In genomic region chr10:110974463-110974862, GRCm38 (mm10) we compare ENCODE assay signal across 8 mouse cellular contexts. TPM values are rescaled to one million over a fixed set of nuclear protein-coding genes. Genes with fewer than 3 reads are reported as not detected.
DNase-seq lines count a peak whose midpoint lies in the region; ATAC-seq and TF ChIP-seq lines count a peak whose summit lies in the region.

No protein-coding gene starts in this region.

- no peak for TF ChIP-seq POLR2A in brain, embryonic 14.5 days (IDR thresholded peaks at IDR 0.05; ENCODE audit: borderline replicate concordance, extremely low read depth, insufficient read depth, insufficient read length, poor library complexity, severe bottlenecking)

- peak; percentile 40 for DNase-seq in limb, embryonic 11.5 days (ENCODE audit: low spot score)
- no peak for DNase-seq in limb, embryonic 10.5 days (ENCODE audit: low spot score)
- peak; percentile 83 for DNase-seq in brain, embryonic 14.5 days (ENCODE audit: low read depth)
- DNase-seq in forebrain, embryonic 14.5 days (ENCODE audit: low spot score): peak; percentile 74
- peak; percentile 74 for DNase-seq in kidney, postnatal 0 days (ENCODE audit: low spot score)
- DNase-seq in lung, postnatal 25 days (ENCODE audit: low spot score): peak; percentile 53
- peak; percentile 39 to 50 for DNase-seq in right cerebral cortex, postnatal 36 days (ENCODE audit: low spot score in 2 of 2)
- no peak for DNase-seq in spleen, postnatal 14 days (ENCODE audit: low spot score in 2 of 2)

- no peak overlapping the region for H3K4me2 ChIP-seq in limb, embryonic 11.5 days (ENCODE audit: low read depth, severe bottlenecking)
- H3K4me2 ChIP-seq in forebrain, embryonic 14.5 days (ENCODE audit: low read length): no peak overlapping the region
- H3K4me2 ChIP-seq in kidney, postnatal 0 days (ENCODE audit: low read length): no peak overlapping the region

- no peaks in the 10 kb centered on the region for H3K9me3 ChIP-seq in limb, embryonic 11.5 days (ENCODE audit: control insufficient read depth, low read length)
- H3K9me3 ChIP-seq in limb, embryonic 10.5 days (replicated peaks): no peaks in the 10 kb centered on the region
- no peaks in the 10 kb centered on the region for H3K9me3 ChIP-seq in forebrain, embryonic 14.5 days (replicated peaks; ENCODE audit: control insufficient read depth, low read length)
- H3K9me3 ChIP-seq in kidney, postnatal 0 days (replicated peaks; ENCODE audit: low read length): no peaks in the 10 kb centered on the region

- H3K27me3 ChIP-seq in limb, embryonic 11.5 days (ENCODE audit: control insufficient read depth, insufficient read depth, low read length): no peaks in the 10 kb centered on the region
- no peaks in the 10 kb centered on the region for H3K27me3 ChIP-seq in limb, embryonic 10.5 days (ENCODE audit: low read depth, poor library complexity, severe bottlenecking)
- no peaks in the 10 kb centered on the region for H3K27me3 ChIP-seq in forebrain, embryonic 14.5 days (replicated peaks; ENCODE audit: control insufficient read depth, insufficient read depth, low read length)
- H3K27me3 ChIP-seq in kidney, postnatal 0 days (ENCODE audit: insufficient read depth, low read length): no peaks in the 10 kb centered on the region

- 0 out of 2 replicates have a peak, but pooled peaks cover 4% of the 10 kb centered on the region for H3K4me1 ChIP-seq in limb, embryonic 11.5 days (ENCODE audit: control insufficient read depth, insufficient read depth, low read length)
- peaks cover 7% of the 10 kb centered on the region for H3K4me1 ChIP-seq in limb, embryonic 10.5 days
- H3K4me1 ChIP-seq in forebrain, embryonic 14.5 days (ENCODE audit: control insufficient read depth, insufficient read depth, low read length): no peaks in the 10 kb centered on the region
- no peaks in the 10 kb centered on the region for H3K4me1 ChIP-seq in kidney, postnatal 0 days (replicated peaks; ENCODE audit: insufficient read depth, low read length)

- no peak overlapping the region for H3K4me3 ChIP-seq in limb, embryonic 11.5 days (ENCODE audit: low read depth, low read length)
- H3K4me3 ChIP-seq in limb, embryonic 10.5 days: no peak overlapping the region
- no peak overlapping the region for H3K4me3 ChIP-seq in forebrain, embryonic 14.5 days (ENCODE audit: low read depth, low read length)
- H3K4me3 ChIP-seq in kidney, postnatal 0 days (replicated peaks; ENCODE audit: low read depth, low read length): no peak overlapping the region

- peaks cover 2% of the 10 kb centered on the region; the same call in 1 of the 2 replicates for H3K36me3 ChIP-seq in limb, embryonic 11.5 days (ENCODE audit: control insufficient read depth, insufficient read depth, low read length)
- H3K36me3 ChIP-seq in limb, embryonic 10.5 days: peaks cover 48% of the 10 kb centered on the region
- peaks cover 49% of the 10 kb centered on the region for H3K36me3 ChIP-seq in forebrain, embryonic 14.5 days (ENCODE audit: control insufficient read depth, insufficient read depth, low read length)
- 0 out of 2 replicates have a peak, but pooled peaks cover 10% of the 10 kb centered on the region for H3K36me3 ChIP-seq in kidney, postnatal 0 days (ENCODE audit: insufficient read depth, low read length)

- no peak overlapping the region for H3K9ac ChIP-seq in limb, embryonic 11.5 days (ENCODE audit: low read length)
- no peak overlapping the region for H3K9ac ChIP-seq in forebrain, embryonic 14.5 days (ENCODE audit: low read length)
- H3K9ac ChIP-seq in kidney, postnatal 0 days (ENCODE audit: low read depth, low read length): no peak overlapping the region

- 68% methylated on average over 3 of the region's 3 CpGs for WGBS in limb, embryonic 11.5 days
- WGBS in limb, embryonic 10.5 days: 61% methylated on average over 3 of the region's 3 CpGs
- WGBS in forebrain, embryonic 14.5 days: 55% methylated on average over 3 of the region's 3 CpGs
- 56% methylated on average over 3 of the region's 3 CpGs for WGBS in kidney, postnatal 0 days

- ATAC-seq in limb, embryonic 11.5 days (ENCODE audit: insufficient number of reproducible peaks, low FRiP score, low TSS enrichment, low read depth): no peak
- ATAC-seq in forebrain, embryonic 14.5 days: peak; percentile 49; the same call in 1 of the 2 replicates
- no peak for ATAC-seq in kidney, postnatal 0 days (replicated peaks; ENCODE audit: low FRiP score, low read depth)

- no peak overlapping the region for H3K27ac ChIP-seq in limb, embryonic 11.5 days (replicated peaks; ENCODE audit: low read depth, low read length)
- H3K27ac ChIP-seq in limb, embryonic 10.5 days: no peak overlapping the region
- H3K27ac ChIP-seq in forebrain, embryonic 14.5 days (ENCODE audit: low read depth, low read length): no peak overlapping the region
- H3K27ac ChIP-seq in kidney, postnatal 0 days: no peak overlapping the region

- peak; percentile 65; the same call in 1 of the 2 replicates for TF ChIP-seq CTCF in brain, embryonic 14.5 days (IDR thresholded peaks at IDR 0.05; ENCODE audit: borderline replicate concordance, extremely low read depth, insufficient read depth, insufficient read length)
- peak; percentile 74 for TF ChIP-seq CTCF in kidney, postnatal 0 days (IDR thresholded peaks at IDR 0.05; ENCODE audit: low read depth)

RNA-seq across cellular contexts. Expression of gene Zdhhc17, which starts 35.5 kb away (rescaled TPM):
- 24.5 and 26.6 TPM in 2 replicates for polyA plus RNA-seq in limb, embryonic 11.5 days (2014; fragmentation: Nextera tagmentation; extraction: Ambion mirVana)
- polyA plus RNA-seq in limb, embryonic 10.5 days (2016; fragmentation: Nextera tagmentation; extraction: Ambion mirVana): 21.9 and 26.4 TPM in 2 replicates
- 83.4 and 90.8 TPM in 2 replicates for polyA plus RNA-seq in brain, embryonic 14.5 days (2012; rRNA removed)
- polyA plus RNA-seq in forebrain, embryonic 14.5 days (2014; fragmentation: Nextera tagmentation; extraction: Ambion mirVana): 54.2 and 64.3 TPM in 2 replicates
- polyA plus RNA-seq in kidney, postnatal 0 days (2015; fragmentation: Nextera tagmentation; extraction: Ambion mirVana): 18.1 and 19.2 TPM in 2 replicates

RNA-seq across cellular contexts. Expression of gene Csrp2, which starts 54.9 kb away (rescaled TPM):
- polyA plus RNA-seq in limb, embryonic 11.5 days (2014; fragmentation: Nextera tagmentation; extraction: Ambion mirVana): 169 and 172 TPM in 2 replicates
- 179 and 195 TPM in 2 replicates for polyA plus RNA-seq in limb, embryonic 10.5 days (2016; fragmentation: Nextera tagmentation; extraction: Ambion mirVana)
- 108 and 138 TPM in 2 replicates for polyA plus RNA-seq in brain, embryonic 14.5 days (2012; rRNA removed)
- polyA plus RNA-seq in forebrain, embryonic 14.5 days (2014; fragmentation: Nextera tagmentation; extraction: Ambion mirVana): 181 and 218 TPM in 2 replicates
- 206 and 218 TPM in 2 replicates for polyA plus RNA-seq in kidney, postnatal 0 days (2015; fragmentation: Nextera tagmentation; extraction: Ambion mirVana)

Comparison
In these comparisons a context has a peak if more than half of its experiments do, and no peak if none do; other contexts are left out.
1. DNase-seq: peak in limb, embryonic 11.5 days (single experiment), brain, embryonic 14.5 days (single experiment), forebrain, embryonic 14.5 days (single experiment), kidney, postnatal 0 days (single experiment), lung, postnatal 25 days (single experiment) and right cerebral cortex, postnatal 36 days (2 of 2); none in limb, embryonic 10.5 days (single experiment) and spleen, postnatal 14 days (0 of 2).